Mouse (Mus musculus): ENCODE measurements at regions not wholly inside any gene's neighbourhood (a gene's known extent, or its start where the extent isn't known, plus 50 kb on each side); places are given as distances from the start of the nearest gene placed in this dataset.

DNA sequence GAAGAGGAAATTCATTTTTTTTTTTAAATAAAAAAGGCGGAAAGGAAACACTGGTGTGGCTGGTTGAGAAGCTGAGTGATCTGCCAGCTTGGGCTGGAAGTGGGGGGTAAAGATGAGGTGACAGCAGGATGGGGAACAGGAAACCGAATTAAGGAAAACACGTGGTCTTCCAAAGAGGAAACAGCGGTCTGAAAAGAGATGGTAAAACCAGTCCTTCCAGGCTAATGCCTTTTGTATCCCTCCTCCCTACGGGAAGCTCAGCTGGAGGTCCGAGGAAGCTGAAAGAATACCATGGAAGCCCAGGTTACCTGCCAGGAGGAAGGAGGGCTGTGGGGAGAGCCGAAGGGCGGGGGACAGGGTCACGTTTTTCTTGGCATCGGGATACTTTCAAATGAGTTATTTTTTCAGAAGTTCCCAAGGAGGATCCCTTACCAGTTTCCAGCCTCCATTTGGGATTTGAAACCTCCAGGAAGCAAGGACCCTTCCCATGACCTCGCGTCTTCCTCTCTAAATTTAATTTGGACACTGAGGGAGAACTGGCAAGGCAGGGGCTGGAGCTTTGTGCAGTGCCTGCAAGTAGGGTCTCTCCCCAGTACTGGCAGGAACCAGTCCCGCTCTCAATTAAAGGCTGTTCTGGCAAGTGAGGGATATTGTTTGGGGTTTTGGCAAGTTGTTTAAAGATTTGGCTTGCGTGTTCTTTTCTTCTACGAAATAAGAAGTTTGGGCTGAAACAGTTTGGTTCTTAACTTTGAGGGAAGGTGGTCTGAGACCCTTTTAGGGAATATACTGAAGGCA, 203.6 kb upstream of the Ankrd55 start:
- DNase-seq: no peak

DNA sequence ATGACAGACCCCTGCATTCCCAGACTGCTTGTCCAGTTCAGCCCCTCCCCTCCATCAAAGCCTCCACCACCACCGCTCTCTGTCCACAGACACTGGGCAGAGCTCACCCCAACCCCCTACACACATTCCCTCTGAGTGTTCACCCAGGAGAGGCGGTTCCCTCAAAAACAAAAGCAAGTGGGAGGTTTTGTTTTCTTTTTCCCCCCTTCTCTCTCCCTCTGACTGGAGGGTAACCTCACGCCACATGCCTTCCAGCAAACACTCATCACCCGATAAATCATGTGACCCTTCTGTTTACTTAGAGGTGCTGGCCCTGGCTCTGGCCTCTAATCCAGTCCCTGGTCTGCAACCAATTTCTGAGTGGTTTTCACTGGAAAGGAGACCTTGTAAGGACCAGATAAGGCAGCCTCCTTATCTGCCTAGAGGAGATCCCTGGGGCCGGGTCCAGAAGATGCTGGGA, 199.9 kb upstream of the Ankrd55 start:
- DNase-seq: no peak

DNA sequence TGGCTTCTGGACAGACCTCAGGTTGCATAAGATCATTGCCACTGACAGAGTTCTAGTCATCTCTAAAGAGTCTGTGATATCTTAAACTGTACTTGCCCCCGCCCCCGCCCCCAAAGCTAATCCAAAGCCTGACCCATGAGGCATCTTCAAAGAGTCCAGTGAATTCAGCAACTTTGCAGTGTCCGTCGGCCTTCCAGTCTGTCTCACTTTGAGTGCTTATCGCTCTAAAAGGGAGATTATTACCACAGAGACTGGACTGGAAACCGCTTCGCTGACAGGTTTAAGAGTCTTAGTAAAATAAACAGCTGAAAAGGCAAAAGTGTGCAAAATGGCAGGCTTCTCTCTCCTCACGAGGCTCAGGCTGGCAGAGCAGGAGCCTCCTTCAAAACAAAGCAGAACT, 197.5 kb upstream of the Ankrd55 start:
- DNase-seq: no peak

DNA sequence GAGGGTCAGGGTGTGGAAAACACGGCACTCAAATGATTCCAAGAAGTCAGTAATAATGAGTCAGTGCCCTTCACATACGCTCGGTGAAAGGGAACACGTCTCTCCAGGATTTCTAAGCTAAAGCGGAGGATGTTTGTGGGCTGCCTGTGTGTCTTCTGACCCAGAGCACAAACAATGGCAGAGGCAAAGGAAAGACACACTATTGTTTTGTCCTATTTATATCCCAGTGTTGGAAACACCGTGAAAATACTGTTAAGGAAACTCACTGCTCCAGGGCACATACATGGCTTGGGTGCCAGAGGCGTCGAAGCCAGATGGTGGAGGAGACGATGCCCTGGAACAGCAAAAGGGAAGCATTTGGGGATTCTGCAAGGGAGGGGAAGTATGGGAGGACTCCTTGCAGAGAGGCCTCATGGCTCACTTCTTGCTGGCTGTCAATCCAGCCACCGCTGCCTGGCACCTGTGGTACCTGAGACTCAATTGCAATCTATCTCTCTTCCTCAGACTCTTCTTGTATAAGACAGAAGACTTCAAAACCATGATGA, 192.6 kb upstream of the Ankrd55 start:
- no peak for DNase-seq

DNA sequence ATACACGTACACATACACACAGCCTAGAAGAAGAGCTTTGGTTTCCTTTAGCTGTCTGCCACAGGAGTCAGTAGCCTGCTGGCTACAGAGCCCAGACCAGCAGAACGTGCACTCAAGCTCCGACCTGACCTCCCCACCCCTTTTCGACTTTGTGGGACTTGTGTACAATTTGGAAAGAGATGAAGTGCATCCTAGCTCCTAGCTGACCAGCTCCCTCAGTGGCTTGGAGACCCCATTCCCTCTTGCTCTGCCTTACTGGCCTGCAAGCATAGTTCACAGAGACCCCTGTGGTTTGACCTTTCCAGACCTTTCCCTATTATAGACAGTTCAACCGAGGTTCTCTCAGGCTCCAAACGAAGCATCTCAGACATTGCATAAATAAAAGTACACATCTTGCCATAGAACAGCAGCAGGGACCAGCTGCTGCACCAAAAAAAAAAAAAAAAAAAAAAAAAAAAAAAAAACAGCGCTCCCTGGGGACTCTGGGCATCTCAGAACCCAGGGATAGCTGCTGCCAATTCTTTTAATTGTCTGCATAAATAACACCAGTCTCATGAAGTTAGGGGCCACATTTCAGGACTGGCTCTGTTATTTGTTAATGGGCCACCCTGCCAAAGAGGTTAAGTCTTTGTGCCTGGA, 188.2 kb upstream of the Ankrd55 start:
- DNase-seq: no peak

DNA sequence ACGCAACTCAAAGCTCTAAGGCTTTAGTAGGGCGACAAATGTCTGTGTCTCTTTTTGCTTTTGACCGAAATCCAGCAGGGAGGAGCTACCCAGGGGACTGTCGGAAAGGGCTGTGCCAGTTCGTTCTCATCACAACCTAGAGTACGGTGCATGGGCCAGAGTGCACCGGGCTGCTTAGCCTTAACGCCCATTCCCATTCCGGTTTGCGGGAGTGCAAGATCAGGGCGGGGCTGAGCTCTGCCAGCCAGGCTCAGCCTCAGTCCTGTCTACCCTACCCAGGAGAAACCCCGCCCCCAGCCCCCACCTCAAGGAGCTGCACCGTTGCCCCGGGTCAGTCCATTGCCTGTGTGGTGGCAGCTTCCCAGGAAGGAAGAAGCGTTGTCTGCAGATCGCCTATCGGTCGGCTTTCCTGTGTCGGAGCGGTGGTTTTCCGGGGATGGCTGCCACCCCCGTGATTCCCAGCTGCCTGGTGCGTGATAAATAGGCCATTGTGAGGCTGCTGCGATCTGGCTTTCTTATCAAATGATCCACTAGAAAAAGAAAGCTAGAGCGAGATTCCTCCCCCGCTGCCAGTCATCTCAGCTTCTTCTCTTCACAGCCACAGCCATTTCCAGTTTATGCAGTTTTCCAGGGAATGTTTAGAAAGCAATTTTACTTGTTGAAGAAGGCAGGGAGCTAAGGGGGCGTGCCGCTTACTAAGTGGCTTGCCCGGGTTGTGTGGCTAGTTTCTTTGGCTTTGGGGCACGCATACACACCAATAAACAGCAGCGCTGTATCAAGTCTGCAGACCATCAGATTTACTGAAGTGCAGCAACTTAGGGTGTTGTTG, 187.4 kb upstream of the Ankrd55 start:
- peak; percentile 23 for DNase-seq

DNA sequence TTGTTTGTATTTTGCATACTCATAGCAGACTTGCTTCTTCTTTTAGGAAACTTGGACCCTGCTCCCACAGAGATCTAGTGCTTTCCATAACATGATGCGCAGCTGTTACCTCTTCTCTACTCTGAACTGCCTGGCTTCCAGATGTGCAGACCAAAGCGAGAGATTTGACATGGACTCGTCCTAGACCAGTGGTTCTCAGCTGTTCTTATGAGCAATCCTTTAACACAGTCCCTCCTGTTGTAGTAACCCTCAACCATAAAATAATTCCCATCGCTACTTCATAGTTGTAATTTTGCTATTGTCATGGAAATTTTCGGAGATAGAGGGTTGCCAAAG, 186.9 kb upstream of the Ankrd55 start:
- no peak for DNase-seq

DNA sequence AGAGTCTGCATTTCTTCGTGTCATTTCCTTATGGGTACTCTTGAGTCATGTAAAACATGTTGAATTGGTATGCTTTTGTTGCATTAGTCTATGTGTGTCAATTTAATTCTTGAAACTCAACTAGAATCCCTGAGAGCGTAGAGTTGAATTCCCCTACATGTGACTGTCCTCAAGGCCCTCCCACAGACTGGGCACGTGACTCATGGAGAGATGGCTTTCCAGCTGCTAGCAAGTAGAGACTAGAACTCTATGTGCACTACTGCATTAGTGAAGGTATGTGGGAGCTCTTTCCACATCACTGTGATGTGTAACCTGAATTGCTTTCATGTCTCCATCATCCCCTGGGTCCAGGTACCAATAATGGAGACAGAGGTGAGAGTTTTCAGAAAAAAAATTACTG, 182.3 kb upstream of the Ankrd55 start:
- no peak for DNase-seq

DNA sequence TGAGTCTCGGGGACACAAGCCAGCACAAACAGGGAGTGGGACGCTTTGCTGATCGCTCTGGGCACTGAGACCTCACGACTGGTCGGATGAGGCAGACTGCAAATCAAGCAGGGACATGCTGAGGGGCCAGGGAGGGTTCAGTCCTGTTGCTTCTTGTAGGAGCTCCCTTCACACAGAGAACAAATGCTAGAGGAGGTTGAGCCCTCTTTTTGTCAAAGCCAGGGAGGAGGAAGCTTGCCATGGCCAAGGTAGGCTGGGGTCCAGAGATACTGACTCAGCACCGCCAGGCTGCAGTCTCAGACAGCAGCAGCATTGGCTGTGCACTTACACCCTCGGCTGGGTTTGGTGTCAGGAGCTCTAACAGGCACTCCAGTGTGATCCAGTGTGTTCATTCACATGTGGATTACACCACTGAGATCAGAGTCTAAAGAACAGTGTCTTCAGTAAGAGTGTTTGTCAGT, 173.5 kb upstream of the Ankrd55 start:
- DNase-seq: no peak

DNA sequence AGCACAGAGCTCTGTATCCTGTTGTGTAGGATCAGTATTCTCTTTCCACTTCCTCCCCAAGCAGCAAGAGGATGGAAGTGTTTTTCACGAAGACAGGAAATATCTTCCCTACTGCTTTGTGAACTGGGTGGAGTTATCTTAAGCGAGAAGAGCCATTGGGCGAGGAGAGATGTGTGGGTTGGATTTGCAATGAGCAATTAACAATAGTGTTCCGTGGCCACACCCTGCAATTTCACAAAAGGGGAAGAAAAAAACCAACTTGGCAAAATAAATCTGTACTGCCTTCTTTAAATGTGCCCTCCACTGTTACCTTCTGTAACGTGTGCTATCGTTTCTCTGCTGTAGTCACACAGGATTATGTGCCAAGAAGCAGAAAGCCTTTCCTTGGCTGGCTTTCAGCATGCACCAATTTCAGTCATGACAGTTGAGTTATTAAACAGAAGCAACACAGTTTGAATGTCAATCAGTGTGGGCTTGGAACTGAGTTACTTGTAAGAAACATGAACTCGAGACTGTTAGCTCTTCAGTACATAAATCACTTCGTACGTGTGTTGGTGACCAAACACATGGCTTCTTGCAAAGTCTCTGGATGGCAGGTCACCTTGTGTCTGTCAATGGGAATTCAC, 172.0 kb upstream of the Ankrd55 start:
- DNase-seq: no peak

DNA sequence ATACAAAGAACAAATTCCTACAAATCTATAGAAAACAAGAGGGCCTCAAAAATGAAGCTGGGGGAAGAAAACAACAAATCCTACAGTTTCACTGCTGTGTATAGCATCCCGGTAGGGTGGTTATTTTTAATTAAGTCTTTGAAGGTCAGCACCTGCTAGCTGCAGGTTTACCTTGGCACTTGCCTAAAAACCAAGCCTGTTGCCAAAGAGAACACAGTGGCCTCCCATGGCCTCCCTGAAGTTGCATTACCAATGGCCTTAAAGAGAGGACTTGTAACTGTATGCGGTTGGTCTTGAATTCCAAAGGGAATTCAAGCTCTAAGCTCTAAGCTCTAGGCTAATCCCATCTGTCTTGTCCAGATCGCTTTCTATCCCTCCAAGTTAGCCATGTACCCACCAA, 169.7 kb upstream of the Ankrd55 start:
- no peak for DNase-seq

DNA sequence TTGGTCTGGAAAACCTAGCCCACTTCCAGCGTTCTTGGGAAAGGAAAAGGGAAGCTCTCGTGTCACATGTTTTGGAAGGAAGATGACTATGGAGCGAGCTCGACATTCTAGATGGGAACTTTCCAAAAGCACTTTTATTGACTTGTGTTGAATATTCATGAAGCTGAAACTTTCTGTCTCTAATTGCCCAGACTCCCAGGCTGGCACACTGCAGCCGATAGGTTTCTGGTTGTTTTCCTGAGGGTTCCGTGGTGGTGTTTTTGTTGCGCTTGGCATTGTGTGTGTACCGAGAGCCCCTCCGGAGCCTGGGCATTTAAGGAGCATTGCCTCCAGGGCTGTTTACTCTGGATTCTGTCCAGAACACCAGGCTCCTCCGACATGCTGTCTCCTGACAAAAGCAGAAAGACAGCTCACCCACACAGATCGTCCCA, 168.6 kb upstream of the Ankrd55 start:
- no peak for DNase-seq

DNA sequence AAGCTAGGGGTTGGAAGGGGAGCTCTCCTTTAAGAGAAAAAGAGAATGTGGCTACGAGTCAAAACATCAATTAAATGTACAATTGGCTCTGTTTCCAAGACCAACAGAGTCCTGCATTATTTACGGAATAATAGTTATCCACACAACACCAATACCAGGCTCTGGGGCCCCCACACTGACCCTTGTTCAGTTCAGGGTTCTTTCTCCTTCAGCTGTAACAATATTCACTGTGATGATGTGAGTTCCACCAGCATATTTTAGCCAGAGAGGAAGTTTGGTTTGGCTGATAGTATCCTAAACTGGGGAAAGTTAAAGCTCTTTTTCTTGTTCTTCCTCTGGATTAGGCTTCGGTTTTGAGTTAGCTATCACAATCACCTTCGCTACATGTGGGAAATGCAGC, 167.9 kb upstream of the Ankrd55 start:
- DNase-seq: no peak

DNA sequence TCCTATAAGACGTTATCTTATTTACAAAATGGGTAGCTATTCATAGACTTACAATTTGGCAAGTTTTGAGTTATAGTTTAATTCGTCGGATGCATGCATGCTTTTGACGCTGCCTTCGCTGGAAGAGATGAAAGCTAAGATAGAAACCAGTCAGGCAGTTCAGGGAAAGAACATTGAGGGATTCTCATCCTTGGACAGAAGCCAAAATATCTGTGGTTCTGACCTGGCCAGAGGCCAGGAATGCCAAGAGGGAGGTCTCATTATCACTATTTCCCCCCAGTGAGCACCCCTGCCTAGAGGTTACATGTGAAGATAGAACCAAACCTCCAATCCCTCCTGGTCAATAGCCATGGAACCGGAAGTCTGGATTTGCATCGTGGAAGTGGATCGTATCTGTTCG, 167.1 kb upstream of the Ankrd55 start:
- no peak for DNase-seq

DNA sequence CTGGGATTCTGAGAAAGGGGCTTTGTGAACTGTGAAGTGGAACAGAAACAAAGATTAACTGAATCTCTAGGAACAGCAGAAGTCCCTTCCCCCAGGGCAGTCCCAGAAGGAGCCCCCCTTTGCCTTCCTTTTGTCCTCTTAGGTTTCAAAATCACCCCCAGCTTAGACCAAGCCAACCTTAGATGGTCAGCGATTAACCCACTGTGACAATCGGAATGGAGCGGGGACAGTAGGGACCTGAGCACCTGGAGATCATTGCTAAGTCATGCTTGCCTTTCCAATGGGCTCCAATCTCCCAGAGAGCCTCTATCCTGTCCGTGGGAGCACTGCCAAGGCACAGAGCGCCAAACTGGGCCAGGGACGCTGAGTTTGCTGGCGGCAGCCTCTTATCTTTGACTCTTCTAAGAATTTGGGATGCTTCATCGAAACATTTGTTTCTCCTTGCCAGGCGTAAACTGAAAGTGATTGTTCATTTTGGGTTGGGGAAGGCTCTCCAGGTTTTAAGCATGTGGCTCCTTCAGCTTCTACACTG, 165.3 kb upstream of the Ankrd55 start:
- no peak for DNase-seq

DNA sequence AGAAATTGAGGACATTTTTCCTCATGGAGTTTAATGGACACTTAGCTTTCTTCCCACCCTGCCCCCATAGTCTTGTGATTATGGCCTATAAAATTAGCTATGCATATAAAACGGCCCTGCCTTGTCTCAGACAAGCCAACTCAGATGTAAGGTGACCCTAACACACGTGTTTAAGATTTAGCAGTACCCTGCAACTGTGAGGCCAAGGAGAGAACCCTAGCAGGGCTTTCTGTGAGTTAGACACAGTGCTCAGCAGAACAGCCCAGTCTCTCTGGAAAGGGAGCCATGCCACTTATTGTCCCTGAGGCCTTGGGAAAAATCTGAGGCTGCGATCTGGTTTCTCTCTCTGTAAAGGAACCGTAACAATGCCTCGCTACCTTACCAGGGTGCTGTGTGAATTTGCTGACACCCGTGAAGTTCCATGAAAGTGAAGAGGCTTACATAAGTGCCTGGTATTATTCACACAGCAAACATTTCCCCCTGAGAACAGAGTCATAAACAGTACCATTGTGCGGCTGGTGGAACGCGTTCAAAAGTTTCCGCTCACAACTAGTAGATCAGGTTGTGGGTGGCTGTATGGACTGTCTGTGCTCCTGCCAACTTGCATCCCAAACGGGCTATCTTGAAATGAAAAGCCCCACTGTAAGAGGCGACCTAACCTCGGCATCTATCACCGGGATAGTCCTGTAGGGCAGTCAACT, 162.3 kb upstream of the Ankrd55 start:
- no peak for DNase-seq

DNA sequence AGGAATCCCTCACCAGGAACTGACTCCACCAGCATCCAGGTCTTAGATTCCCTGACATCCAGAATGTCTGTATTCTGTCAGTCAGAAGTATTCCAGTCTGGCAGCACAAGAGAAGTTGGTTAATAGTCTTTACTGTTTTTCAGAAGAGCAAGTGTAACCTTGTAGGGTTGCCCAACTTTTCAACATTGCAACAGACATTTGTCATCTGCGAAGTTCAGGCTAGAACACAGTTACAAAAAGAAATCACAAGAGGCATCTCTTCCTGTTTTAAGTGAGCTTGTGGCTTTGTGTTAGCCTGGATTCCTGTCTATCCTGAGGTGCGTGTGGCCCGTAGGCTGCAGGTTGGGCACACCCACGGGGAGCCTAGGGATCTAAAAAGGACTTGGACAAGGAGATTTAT, 158.0 kb upstream of the Ankrd55 start:
- no peak for DNase-seq

DNA sequence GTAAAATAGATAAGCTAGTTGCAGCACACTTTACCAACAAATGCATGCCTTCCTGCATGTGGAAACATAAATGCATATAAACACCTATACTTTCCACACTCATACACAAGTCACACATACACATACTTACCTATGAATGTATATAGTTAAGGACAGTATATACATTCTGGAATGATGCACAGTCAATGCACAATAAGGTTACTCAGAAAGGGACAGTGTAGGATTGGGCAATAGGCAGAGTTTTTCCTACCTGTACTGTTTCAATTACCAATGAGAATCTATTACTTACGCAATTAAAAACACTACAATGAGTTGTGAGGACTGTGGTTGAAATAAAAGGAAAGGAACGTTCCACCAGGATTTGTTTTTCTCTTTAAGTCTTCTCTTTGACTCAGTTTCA, 157.5 kb upstream of the Ankrd55 start:
- no peak for DNase-seq

DNA sequence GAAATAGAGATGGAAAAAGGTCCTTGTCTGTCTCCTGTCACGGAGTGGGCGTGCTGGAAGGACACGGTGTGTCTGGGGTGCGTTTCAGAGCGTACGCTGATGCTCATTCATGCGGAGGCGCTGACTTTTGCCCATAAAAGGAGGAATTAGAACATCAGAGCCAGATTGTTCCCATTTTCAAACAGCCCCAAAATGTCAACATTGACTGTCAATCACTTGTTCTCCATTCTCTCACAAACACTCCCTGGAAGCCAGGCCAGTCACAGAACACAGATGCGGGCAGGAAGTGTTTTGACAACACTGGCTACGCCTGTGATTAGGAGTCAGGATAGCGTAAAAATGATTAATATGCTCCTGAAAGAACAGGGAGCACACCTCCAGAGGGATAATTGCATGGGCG, 157.1 kb upstream of the Ankrd55 start:
- DNase-seq: no peak

DNA sequence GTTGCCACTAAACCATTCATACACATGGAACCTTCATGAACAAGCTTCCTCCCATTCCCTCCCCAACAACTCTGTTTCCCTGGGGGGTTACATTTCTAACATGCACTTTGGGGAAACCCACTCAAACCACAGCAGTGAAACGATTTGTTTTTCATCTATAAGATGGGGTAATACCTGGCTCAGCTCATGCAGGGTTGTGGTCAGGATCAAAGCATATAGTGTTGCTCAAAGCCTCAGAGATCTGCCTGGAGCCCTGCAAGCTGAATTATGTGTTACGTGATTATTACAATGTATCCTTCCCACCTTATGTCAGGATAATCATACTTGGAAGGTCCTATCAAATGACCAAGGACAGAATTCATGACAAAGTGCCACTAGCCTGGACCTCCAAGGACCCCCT, 154.5 kb upstream of the Ankrd55 start:
- no peak for DNase-seq

DNA sequence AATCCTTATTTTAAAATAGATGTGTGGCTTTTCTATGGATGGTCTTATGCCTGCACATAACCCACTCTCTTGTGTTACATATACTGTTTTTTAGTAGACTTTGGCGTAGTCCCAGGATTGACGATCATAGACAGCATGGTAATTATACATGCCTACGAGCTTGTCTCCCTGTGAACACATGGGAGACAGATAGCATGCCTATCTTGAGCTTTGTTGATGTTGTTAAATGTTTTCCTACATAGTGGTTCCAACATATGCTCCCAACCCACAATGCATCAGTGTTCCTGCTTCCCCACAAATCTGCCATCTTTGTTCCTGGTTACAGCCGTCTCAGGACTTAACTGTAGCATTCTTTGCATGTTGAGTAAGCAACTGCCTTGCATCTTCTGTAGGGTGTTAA, 153.6 kb upstream of the Ankrd55 start:
- no peak for DNase-seq

DNA sequence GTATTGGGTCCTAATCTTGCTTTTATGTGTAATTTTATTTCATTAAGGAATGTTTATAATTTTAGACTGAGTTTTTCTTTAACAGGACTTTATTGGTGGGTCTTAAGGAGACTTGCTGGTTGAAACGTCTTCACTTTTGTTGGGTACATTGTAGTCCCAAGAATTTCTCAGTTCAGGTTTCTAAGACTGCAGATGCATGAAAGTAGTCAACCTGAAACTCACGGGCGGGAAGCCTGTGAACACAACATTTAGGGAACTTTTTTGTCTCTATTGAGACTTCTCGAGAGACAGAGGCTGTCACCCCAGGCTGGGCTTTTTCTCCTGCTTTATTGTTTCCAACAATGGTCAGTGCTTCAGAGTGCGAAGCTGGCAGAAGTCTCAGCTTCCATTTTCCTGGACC, 152.5 kb upstream of the Ankrd55 start:
- DNase-seq: no peak

Measured in right cerebral cortex, postnatal 25 days (tissue).